Mouse (Mus musculus): ENCODE measurements around the gene Gm4985. TPM values are rescaled to one million over a fixed set of nuclear protein-coding genes. Genes with fewer than 3 reads are reported as not detected.
"Not testable (repeated sequence)": the region's sequence is repeated elsewhere in the genome, so short reads cannot be mapped to it uniquely, and the experiment has no call there.

Gene Gm4985
- not detected in 3 replicates for total RNA-seq (2017)

DNA sequence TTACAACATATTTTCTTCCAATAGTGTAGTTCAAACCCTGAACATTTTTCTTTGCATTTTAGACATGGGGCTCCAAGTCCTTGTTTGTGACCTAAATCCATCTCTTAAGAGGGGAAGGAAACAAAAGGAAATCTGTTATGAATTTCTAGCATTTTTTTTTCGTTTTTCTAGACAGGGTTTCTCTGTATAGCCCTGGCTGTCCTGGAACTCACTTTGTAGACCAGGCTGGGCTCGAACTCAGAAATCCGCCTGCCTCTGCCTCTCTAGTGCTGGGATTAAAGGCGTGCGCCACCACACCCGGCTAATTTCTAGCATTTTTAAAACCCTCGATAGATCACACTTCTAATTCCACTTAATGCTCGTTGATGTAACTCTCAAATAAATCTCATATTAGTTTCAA, at the start of gene Gm4985:
Gene Gm4985 (minus strand): TSS at position 101 of the 400 bp plus-strand sequence.
- not testable (repeated sequence) for ATAC-seq (replicated peaks; ENCODE audit: insufficient number of reproducible peaks, low FRiP score, low TSS enrichment, poor library complexity, severe bottlenecking)

DNA sequence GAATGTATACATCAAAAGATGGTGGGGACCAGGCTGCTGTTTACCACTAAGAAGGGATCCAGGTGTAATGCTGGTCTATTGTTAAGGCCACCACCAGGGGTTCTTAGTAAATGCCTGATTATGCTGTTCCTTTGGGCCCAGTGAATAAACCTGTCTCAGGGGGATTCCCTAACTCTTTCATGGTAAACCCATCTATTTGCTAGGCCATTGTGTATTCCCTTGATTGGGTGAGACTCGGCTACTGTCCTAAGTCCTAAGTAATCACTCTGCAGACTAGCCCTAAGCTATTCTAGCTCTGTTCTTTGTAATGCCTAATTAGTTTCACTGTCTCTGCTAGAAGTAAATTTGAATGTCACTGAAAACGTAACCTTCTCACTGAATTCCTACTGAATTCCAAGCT, 4.6 kb downstream of the Gm4985 start:
- no peak for ATAC-seq (replicated peaks; ENCODE audit: insufficient number of reproducible peaks, low FRiP score, low TSS enrichment, poor library complexity, severe bottlenecking)

Other genes starting within 250 kb of the Gm4985 start
- gene Gm4907, start 76.4 kb downstream of the Gm4985 start, total RNA-seq (2017): not detected in 3 replicates

Data from monocyte, adult 5-6 weeks (primary cell).